Mouse (Mus musculus) common myeloid progenitor, adult 5-6 weeks (primary cell): Measurements from ENCODE around the gene Eaf1. TPM values are rescaled to one million over a fixed set of nuclear protein-coding genes. Genes with fewer than 3 reads are reported as not detected.

Source experiments
- total RNA-seq: library from RNA; stranded (forward); fragments of 200-1000, 187-1606 nt; gene quantifications from 2 replicates; pipeline ENCODE4 v1.2.3, GENCODE M21; 2017

Eaf1 gene
- total RNA-seq, 1 experiment from 2014 or later, result 23.2 TPM

Other genes starting within 250 kb of the Eaf1 start
- 15.6 and 16.7 TPM in 2 replicates for gene Phf7, start 243.1 kb upstream of the Eaf1 start, total RNA-seq
- 39.8 and 64.6 TPM in 2 replicates for gene Bap1, start 242.9 kb upstream of the Eaf1 start, total RNA-seq
- gene Dnah1, start 170.5 kb upstream of the Eaf1 start, total RNA-seq, result 0.10 and 0.23 TPM in 2 replicates
- 53.2 and 59.4 TPM in 2 replicates for gene Capn7, start 157.8 kb upstream of the Eaf1 start, total RNA-seq
- gene Sh3bp5, start 58.3 kb upstream of the Eaf1 start, total RNA-seq, result 4.0 and 6.2 TPM in 2 replicates
- gene Mettl6, start 641 bp downstream of the Eaf1 start, total RNA-seq, result 66.3 and 72.4 TPM in 2 replicates
- gene Colq, start 96.9 kb downstream of the Eaf1 start, total RNA-seq, result not detected in 2 replicates
- gene Gm49387, start 146.5 kb downstream of the Eaf1 start, total RNA-seq, result not detected in 2 replicates
- 12.2 and 13.1 TPM in 2 replicates for gene Btd, start 146.6 kb downstream of the Eaf1 start, total RNA-seq
- 25.5 and 27.5 TPM in 2 replicates for gene Hacl1, start 146.9 kb downstream of the Eaf1 start, total RNA-seq